Mouse (Mus musculus) G1E (cell line): ENCODE measurements around the gene March9.

Experiments used
- CTCF ChIP-seq: IDR thresholded peaks from 2 replicates; pipeline ENCODE4 v1.5.1; 2012; ENCODE audit warnings: low read depth, low read length, inconsistent platforms, mixed read lengths
- GATA1 ChIP-seq: IDR thresholded peaks from 2 replicates; pipeline ENCODE4 v1.6.1; 2012; ENCODE audit warnings: borderline replicate concordance, low read length, inconsistent platforms, mixed read lengths
- POLR2AphosphoS5 ChIP-seq: IDR thresholded peaks from 2 replicates; pipeline ENCODE4 v1.6.1; 2012; ENCODE audit warnings: low read depth, low read length, inconsistent platforms; ENCODE audit not compliant: insufficient replicate concordance
- TAL1 ChIP-seq: conservative IDR thresholded peaks from 2 replicates; pipeline ENCODE4 v1.6.1; 2012; ENCODE audit warnings: low read depth, low read length, inconsistent platforms, mixed read lengths

DNA sequence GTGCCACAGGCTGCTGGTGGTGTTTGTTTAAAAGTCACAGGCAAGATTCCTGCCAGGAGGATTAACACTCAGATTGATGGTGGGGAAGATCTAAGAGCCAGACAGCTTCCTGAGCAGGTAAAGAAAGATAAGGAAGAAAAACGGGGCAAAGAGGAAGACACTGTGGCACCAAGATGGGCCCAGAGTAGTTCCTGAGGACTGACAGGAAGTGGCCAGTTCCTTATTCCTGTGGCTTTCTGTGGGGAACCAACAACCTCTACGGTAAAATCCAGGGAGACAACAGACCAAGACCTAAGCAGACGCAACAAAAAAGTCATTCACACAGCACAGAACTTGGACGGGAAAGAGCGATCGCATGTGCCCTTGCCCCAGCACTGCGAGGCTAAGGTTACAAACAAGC, 43.6 kb upstream of the March9 start:
- TF ChIP-seq CTCF = no peak
- no peak for TF ChIP-seq GATA1
- TF ChIP-seq TAL1 = no peak
- TF ChIP-seq POLR2AphosphoS5 = no peak
